Mouse (Mus musculus) c-Kit-positive CD71-positive TER-119-negative erythroid progenitor cells, embryonic 14.5 days (primary cell): ENCODE measurements at regions not wholly inside any gene's neighbourhood (a gene's known extent, or its start where the extent isn't known, plus 50 kb on each side); places are given as distances from the start of the nearest gene placed in this dataset.
A peak's percentile ranks its signal among the peaks of the same experiment; 100 is the strongest.

Source experiments
- DNase-seq: peaks from one replicate; pipeline ENCODE4 v3.0.0-alpha.2; 2013; ENCODE audit warnings: low read depth

- no peak for DNase-seq
Measured at GRCm38 (mm10) chr9:67165486-67165885, 116.3 kb upstream of the Tpm1 start.

GRCm38 (mm10) chr9:67163746-67164145 lies 114.5 kb upstream of the Tpm1 start:
- DNase-seq, result no peak

GRCm38 (mm10) chr9:67160785-67161455 lies 111.7 kb upstream of the Tpm1 start:
- DNase-seq, result no peak

GRCm38 (mm10) chr9:67160350-67160749 lies 111.1 kb upstream of the Tpm1 start:
- DNase-seq, result no peak

- no peak for DNase-seq
Measured at GRCm38 (mm10) chr9:67156590-67157259, 107.5 kb upstream of the Tpm1 start.

GRCm38 (mm10) chr9:67154062-67154461 lies 104.9 kb upstream of the Tpm1 start:
- DNase-seq, result no peak

GRCm38 (mm10) chr9:67153333-67153732 lies 104.1 kb upstream of the Tpm1 start:
- DNase-seq, result no peak

- no peak for DNase-seq
Measured at GRCm38 (mm10) chr9:67147656-67148055, 98.5 kb upstream of the Tpm1 start.

- DNase-seq, result no peak
Measured at GRCm38 (mm10) chr9:67145392-67145791, 96.2 kb upstream of the Tpm1 start.

GRCm38 (mm10) chr9:67144511-67144910 lies 95.3 kb upstream of the Tpm1 start:
- no peak for DNase-seq

- DNase-seq, result no peak
Measured at GRCm38 (mm10) chr9:67140319-67140887, 91.2 kb upstream of the Tpm1 start.

- DNase-seq, result no peak
Measured at GRCm38 (mm10) chr9:67137681-67138080, 88.5 kb upstream of the Tpm1 start.

- no peak for DNase-seq
Measured at GRCm38 (mm10) chr9:67137141-67137540, 87.9 kb upstream of the Tpm1 start.

GRCm38 (mm10) chr9:67136166-67136565 lies 87.0 kb upstream of the Tpm1 start:
- DNase-seq, result no peak

GRCm38 (mm10) chr9:67134378-67134777 lies 85.2 kb upstream of the Tpm1 start:
- DNase-seq, result peak; percentile 16

- no peak for DNase-seq
Measured at GRCm38 (mm10) chr9:67132370-67132769, 83.2 kb upstream of the Tpm1 start.

- DNase-seq, result no peak
Measured at GRCm38 (mm10) chr9:67130730-67131440, 81.7 kb upstream of the Tpm1 start.

- DNase-seq, result no peak
Measured at GRCm38 (mm10) chr9:67129891-67130290, 80.7 kb upstream of the Tpm1 start.

GRCm38 (mm10) chr9:67129095-67129494 lies 79.9 kb upstream of the Tpm1 start:
- no peak for DNase-seq

GRCm38 (mm10) chr9:67121691-67122090 lies 72.5 kb upstream of the Tpm1 start:
- DNase-seq, result no peak

GRCm38 (mm10) chr9:67118880-67119644 lies 69.9 kb upstream of the Tpm1 start:
- no peak for DNase-seq

- DNase-seq, result no peak
Measured at GRCm38 (mm10) chr9:67118429-67118828, 69.2 kb upstream of the Tpm1 start.
